Mouse (Mus musculus): ENCODE measurements around the gene Lsp1. TPM values are rescaled to one million over a fixed set of nuclear protein-coding genes. Genes with fewer than 3 reads are reported as not detected.

Gene Lsp1
- polyA plus RNA-seq, 1 experiment from 2014 or later: 11.1 TPM

DNA sequence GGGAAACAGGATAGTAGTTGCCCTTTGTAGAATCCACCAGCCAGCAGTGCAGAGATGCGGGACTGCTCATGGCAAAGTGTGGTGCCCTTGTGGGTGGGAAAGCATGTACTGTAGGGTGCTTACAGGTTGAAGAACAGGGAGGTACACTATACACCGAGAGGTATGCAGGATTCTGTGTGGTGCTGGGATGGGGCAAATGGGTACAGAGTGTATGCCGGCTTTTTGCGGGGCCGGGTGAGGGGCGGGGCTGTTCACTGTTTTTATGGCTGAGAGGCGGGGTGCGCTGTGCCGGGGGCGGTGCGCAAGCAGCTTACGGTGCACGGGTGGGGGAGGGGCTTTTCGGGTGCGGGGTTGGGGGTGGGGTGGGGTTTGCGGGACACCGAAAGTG, 72.1 kb downstream of the Lsp1 start, which contains the start of gene Mrpl23:
TSS of gene Mrpl23 (plus strand) at position 16 of the 388 bp plus-strand sequence.
- WGBS: 6% methylated on average over 17 of the region's 17 CpGs
- Histone ChIP-seq H3K27ac (replicated peaks) (peak within 1 kb of the TSS; percentile 86), H3K27me3 (peaks cover 7% of the 10 kb centered on the region; the same call in 1 of the 2 replicates), H3K4me3 (peak within 1 kb of the TSS; percentile 75), H3K36me3 (peaks cover 5% of the 10 kb centered on the region), H3K4me2 (replicated peaks) (peak within 1 kb of the TSS; percentile 77), H3K4me1 (peaks cover 18% of the 10 kb centered on the region), H3K9me3 (no peaks in the 10 kb centered on the region), H3K9ac (replicated peaks) (peak within 1 kb of the TSS; percentile 68)
- ATAC-seq (ENCODE audit: low FRiP score, low read depth): peak; percentile 74

- Histone ChIP-seq H3K9ac (replicated peaks) (peak overlapping the region; percentile 68), H3K4me2 (replicated peaks) (peak overlapping the region; percentile 77), H3K4me1 (peaks cover 24% of the 10 kb centered on the region), H3K27ac (replicated peaks) (peak overlapping the region; percentile 86), H3K27me3 (peaks cover 7% of the 10 kb centered on the region; the same call in 1 of the 2 replicates), H3K9me3 (no peaks in the 10 kb centered on the region), H3K4me3 (peak overlapping the region; percentile 75), H3K36me3 (peaks cover 5% of the 10 kb centered on the region)
- WGBS: under 1% methylated on average over 44 of the region's 44 CpGs
- ATAC-seq (ENCODE audit: low FRiP score, low read depth): peak; percentile 89
Observed at GRCm38 (mm10) chr7:142533059-142533855, 72.6 kb downstream of the Lsp1 start.

DNA sequence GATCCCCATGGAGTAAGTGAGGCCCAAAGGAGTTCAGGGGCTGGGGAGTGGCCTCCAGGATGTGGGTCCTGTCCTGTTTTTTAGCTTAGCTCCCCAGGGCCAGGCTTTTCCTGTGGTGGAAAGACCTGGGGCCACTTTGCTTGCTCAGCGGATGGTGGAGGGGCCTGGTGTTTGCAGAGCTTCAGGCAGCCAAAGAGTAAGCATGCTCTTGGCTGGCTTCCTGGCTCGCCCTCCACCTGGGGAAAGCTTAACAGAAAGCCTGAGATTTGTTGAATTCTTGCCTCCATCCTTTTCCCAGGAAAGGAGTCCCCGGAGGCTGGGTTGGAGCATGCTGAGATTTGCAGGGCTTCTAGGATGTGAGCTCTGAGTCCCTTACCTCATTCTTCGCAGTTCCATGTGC, 74.5 kb downstream of the Lsp1 start:
- no peak overlapping the region for H3K9ac ChIP-seq (replicated peaks)
- peaks cover 33% of the 10 kb centered on the region for H3K4me1 ChIP-seq
- no peak overlapping the region for H3K4me2 ChIP-seq (replicated peaks)
- no peak for ATAC-seq (ENCODE audit: low FRiP score, low read depth)
- peaks cover 7% of the 10 kb centered on the region; the same call in 1 of the 2 replicates for H3K27me3 ChIP-seq
- no peak overlapping the region for H3K27ac ChIP-seq (replicated peaks)
- 80% methylated on average over 4 of the region's 4 CpGs for WGBS
- H3K4me3 ChIP-seq: no peak overlapping the region
- no peaks in the 10 kb centered on the region for H3K9me3 ChIP-seq
- peaks cover 5% of the 10 kb centered on the region for H3K36me3 ChIP-seq

GRCm38 (mm10) chr7:142535832-142536231, 75.2 kb downstream of the Lsp1 start:
- no peaks in the 10 kb centered on the region for H3K9me3 ChIP-seq
- no peak overlapping the region for H3K27ac ChIP-seq (replicated peaks)
- no peak for ATAC-seq (ENCODE audit: low FRiP score, low read depth)
- H3K36me3 ChIP-seq: peaks cover 7% of the 10 kb centered on the region
- H3K4me1 ChIP-seq: peaks cover 35% of the 10 kb centered on the region
- H3K4me2 ChIP-seq (replicated peaks): no peak overlapping the region
- 97% methylated on average over 5 of the region's 5 CpGs for WGBS
- no peak overlapping the region for H3K9ac ChIP-seq (replicated peaks)
- H3K27me3 ChIP-seq: peaks cover 4% of the 10 kb centered on the region
- H3K4me3 ChIP-seq: no peak overlapping the region

DNA sequence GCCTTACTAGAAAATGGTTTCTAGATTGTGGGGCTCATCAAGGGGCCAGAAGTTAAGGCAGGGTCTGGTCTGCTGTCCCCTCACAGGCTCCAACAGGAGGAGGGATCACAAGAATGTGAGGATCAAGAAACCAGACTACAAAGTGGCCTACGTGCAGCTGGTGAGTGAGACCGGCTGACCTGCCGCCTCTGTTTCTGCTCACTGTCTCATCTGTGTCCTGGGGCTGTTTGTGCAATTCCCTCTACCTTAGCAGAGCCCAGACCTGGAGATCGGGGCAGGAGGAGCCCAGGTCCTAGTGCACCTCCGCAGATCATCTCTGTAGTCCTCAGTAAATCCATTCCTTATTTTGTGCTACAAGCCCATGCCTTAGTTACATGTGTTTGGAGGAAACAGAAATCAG, 76.6 kb downstream of the Lsp1 start:
- 0 out of 2 replicates have a peak overlapping the region, but pooled peaks have one; percentile 3 for H3K27ac ChIP-seq (replicated peaks)
- H3K27me3 ChIP-seq: peaks cover under 1% of the 10 kb centered on the region
- H3K36me3 ChIP-seq: peaks cover 9% of the 10 kb centered on the region
- no peak overlapping the region for H3K9ac ChIP-seq (replicated peaks)
- no peak for ATAC-seq (ENCODE audit: low FRiP score, low read depth)
- H3K4me2 ChIP-seq (replicated peaks): no peak overlapping the region
- H3K4me3 ChIP-seq: no peak overlapping the region
- no peaks in the 10 kb centered on the region for H3K9me3 ChIP-seq
- peaks cover 37% of the 10 kb centered on the region for H3K4me1 ChIP-seq
- 64% methylated on average over 5 of the region's 5 CpGs for WGBS

DNA sequence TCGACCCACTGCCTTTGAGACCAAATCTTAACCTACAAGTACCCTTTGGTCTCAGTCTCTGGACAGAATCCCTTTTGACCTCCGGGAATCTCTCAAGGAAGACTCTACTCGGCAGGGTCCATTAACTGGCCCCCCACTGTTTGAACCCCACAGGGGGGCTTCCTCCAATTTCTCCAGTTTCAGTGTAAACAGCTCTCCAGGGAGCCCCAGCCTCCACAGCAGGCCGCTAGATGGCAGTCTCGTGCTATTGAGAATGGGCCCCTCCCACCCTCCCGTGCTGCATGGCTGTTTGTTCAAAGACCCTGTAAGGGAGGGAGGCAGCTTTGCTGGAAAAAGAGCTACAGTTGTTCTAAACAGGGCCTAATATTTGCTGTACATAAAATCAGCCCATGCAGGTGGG, 77.3 kb downstream of the Lsp1 start:
- peak overlapping the region; percentile 75 for H3K27ac ChIP-seq (replicated peaks)
- no peak overlapping the region for H3K4me3 ChIP-seq
- H3K4me1 ChIP-seq: peaks cover 40% of the 10 kb centered on the region
- no peaks in the 10 kb centered on the region; the same call in 1 of the 2 replicates for H3K27me3 ChIP-seq
- ATAC-seq (ENCODE audit: low FRiP score, low read depth): 0 out of 2 replicates have a peak, but pooled peaks have one; percentile 36
- 5% methylated on average over 6 of the region's 6 CpGs for WGBS
- no peak overlapping the region for H3K9ac ChIP-seq (replicated peaks)
- H3K36me3 ChIP-seq: peaks cover 9% of the 10 kb centered on the region
- no peak overlapping the region for H3K4me2 ChIP-seq (replicated peaks)
- no peaks in the 10 kb centered on the region for H3K9me3 ChIP-seq

- no peak for ATAC-seq (ENCODE audit: low FRiP score, low read depth)
- H3K9ac ChIP-seq (replicated peaks): peak overlapping the region; percentile 34
- 21% methylated on average over 4 of the region's 4 CpGs for WGBS
Observed at GRCm38 (mm10) chr7:142538291-142538690, 77.7 kb downstream of the Lsp1 start.

DNA sequence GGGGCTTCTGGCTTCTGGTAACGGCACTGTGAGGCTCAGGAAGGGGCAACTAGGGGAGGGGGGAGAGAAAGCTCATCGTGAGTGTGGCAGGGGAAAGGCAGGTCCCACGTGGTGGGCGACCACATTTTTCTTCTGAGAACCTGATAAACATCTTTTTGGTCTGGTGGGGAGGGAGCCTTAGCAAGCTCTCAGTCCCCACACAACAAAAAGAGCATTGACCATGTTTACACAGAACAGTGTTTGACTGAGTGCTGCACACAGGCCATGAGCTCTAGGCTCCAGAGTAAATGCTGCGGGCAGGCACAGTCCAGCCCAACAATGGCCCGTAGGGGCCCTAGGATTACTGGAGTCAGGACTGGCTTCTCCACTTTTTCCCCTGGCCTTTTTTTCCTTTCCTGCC, 78.2 kb downstream of the Lsp1 start:
- no peak overlapping the region for H3K4me3 ChIP-seq
- ATAC-seq (ENCODE audit: low FRiP score, low read depth): no peak
- H3K4me1 ChIP-seq: peaks cover 38% of the 10 kb centered on the region
- H3K9ac ChIP-seq (replicated peaks): 0 out of 2 replicates have a peak overlapping the region, but pooled peaks have one; percentile 34
- H3K4me2 ChIP-seq (replicated peaks): no peak overlapping the region
- H3K36me3 ChIP-seq: peaks cover 9% of the 10 kb centered on the region
- H3K27ac ChIP-seq (replicated peaks): peak overlapping the region; percentile 75
- H3K27me3 ChIP-seq: no peaks in the 10 kb centered on the region; the same call in 1 of the 2 replicates
- WGBS: 20% methylated on average over 6 of the region's 6 CpGs
- H3K9me3 ChIP-seq: no peaks in the 10 kb centered on the region

More at GRCm38 (mm10) chr7:142538291-142538690, 77.7 kb downstream of the Lsp1 start:
- Histone ChIP-seq H3K4me2 (replicated peaks) (no peak overlapping the region), H3K4me1 (peaks cover 42% of the 10 kb centered on the region), H3K36me3 (peaks cover 9% of the 10 kb centered on the region), H3K27me3 (no peaks in the 10 kb centered on the region; the same call in 1 of the 2 replicates), H3K9me3 (no peaks in the 10 kb centered on the region), H3K4me3 (no peak overlapping the region), H3K27ac (replicated peaks) (peak overlapping the region; percentile 75)

GRCm38 (mm10) chr7:142539828-142540227, 79.2 kb downstream of the Lsp1 start:
- Histone ChIP-seq H3K9ac (replicated peaks) (no peak overlapping the region), H3K27me3 (no peaks in the 10 kb centered on the region; the same call in 1 of the 2 replicates), H3K4me3 (no peak overlapping the region), H3K4me2 (replicated peaks) (no peak overlapping the region), H3K9me3 (no peaks in the 10 kb centered on the region), H3K27ac (replicated peaks) (no peak overlapping the region), H3K36me3 (peaks cover 9% of the 10 kb centered on the region), H3K4me1 (peaks cover 32% of the 10 kb centered on the region)
- no peak for ATAC-seq (ENCODE audit: low FRiP score, low read depth)
- WGBS: 72% methylated on average over 8 of the region's 8 CpGs

DNA sequence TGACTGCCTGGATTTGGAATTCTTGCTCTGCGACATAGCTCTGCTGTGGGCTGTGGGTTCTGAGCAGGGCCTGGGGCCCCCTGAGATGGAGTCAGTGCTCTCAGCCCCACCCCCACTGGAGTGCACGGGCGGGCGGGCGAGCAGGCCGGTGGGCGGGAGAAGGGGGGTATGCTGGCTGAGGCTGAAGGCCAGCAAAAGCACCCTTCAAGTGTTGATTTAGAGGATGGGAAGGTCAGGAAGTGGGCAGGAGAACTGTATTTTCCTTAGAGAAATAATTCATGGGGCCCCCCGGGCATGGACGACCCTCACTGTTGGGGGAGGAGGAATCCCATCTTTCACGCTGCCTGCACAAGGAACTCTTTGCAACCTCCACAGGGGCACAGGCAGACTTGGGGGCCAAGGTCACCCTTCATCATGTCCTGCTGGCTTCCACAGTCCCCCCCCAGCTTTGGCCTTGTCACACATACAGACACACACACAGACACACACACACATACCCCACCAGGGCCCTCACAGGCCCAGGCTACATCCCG, 82.2 kb downstream of the Lsp1 start:
- Histone ChIP-seq H3K4me2 (replicated peaks) (0 out of 2 replicates have a peak overlapping the region, but pooled peaks have one; percentile 5), H3K36me3 (peaks cover 9% of the 10 kb centered on the region; the same call in 1 of the 2 replicates), H3K9me3 (no peaks in the 10 kb centered on the region), H3K9ac (replicated peaks) (peak overlapping the region; percentile 44; the same call in 1 of the 2 replicates), H3K4me3 (no peak overlapping the region), H3K27me3 (no peaks in the 10 kb centered on the region; the same call in 1 of the 2 replicates), H3K4me1 (peaks cover 29% of the 10 kb centered on the region), H3K27ac (replicated peaks) (peak overlapping the region; percentile 66)
- 21% methylated on average over 11 of the region's 11 CpGs for WGBS
- ATAC-seq (ENCODE audit: low FRiP score, low read depth): peak; percentile 51; the same call in 1 of the 2 replicates

Data from midbrain, embryonic 12.5 days (tissue).